Mouse (Mus musculus): ENCODE data around the gene Pitpnc1. TPM values are rescaled to one million over a fixed set of nuclear protein-coding genes. Genes with fewer than 3 reads are reported as not detected.
A peak's percentile ranks its signal among the peaks of the same experiment; 100 is the strongest.

Gene Pitpnc1
- polyA plus RNA-seq, 2 experiments: 3.0 to 5.8 TPM

DNA sequence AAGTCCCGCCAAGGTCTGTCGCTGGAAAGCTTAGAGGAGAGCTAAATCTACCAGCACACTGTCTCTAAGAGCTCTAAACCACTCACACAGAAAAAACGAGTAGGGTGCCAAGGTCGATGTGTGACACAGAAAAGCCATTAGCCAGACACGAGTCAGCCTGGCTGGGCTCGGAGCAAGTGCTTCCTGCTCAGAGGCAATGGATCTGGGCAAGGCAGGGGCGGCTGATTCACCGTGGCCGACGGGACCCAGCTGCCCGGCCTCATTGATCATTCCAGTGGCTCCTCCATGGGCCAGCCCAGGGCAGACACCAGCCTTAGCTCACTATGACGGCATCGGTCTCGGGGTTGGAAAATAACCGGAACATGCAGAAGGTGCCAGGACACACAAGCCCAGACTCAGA lies 129.2 kb downstream of the Pitpnc1 start:
- TF ChIP-seq EP300 (IDR thresholded peaks at IDR 0.05; ENCODE audit: low read depth): no peak
- no peak for TF ChIP-seq CTCF (IDR thresholded peaks at IDR 0.05; ENCODE audit: low read depth)
- H3K4me2 ChIP-seq (ENCODE audit: low read depth): no peak overlapping the region
- no peaks in the 10 kb centered on the region for H3K36me3 ChIP-seq (replicated peaks; ENCODE audit: control insufficient read depth, insufficient read depth, low read depth)
- H3K9ac ChIP-seq (replicated peaks): no peak overlapping the region
- no peak overlapping the region for H3K27ac ChIP-seq
- no peak overlapping the region for H3K4me3 ChIP-seq (ENCODE audit: insufficient read depth in 1 of 2, low read depth in 2 of 2, low read length in 2 of 2)
- ATAC-seq (ENCODE audit: insufficient read depth) (no peak), DNase-seq (ENCODE audit: low read depth in 3 of 3, low spot score in 3 of 3) (no peak)
- 57% methylated on average over 15 of the region's 15 CpGs for WGBS (ENCODE audit: insufficient replicate concordance)
- no peaks in the 10 kb centered on the region for H3K9me3 ChIP-seq (ENCODE audit: control insufficient read depth, low read length)
- no peaks in the 10 kb centered on the region for H3K27me3 ChIP-seq (ENCODE audit: control insufficient read depth, insufficient read depth, low read length)
- peaks cover 8 to 24% of the 10 kb centered on the region in 2 experiments for H3K4me1 ChIP-seq (replicated peaks; ENCODE audit: control insufficient read depth in 2 of 2, insufficient read depth in 2 of 2, low read length in 1 of 2)

DNA sequence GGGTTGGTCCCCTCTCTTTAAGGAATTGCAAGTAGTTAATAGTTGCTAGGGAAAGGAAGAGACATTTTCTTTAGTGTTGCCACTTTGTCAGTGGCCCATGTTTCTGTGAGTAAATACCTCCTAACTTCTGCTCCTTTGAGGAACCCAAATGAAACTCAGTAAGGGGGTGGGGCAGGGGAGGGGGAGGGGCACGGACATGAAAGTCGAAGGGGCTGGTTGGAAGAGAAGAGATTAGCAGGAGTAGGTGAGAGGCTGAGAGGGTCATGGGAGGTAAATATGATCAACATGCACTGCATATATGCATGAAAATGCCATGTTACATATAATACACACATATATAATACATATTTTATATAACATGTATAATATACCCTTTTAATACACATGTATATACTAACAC lies 129.7 kb downstream of the Pitpnc1 start:
- ATAC-seq (ENCODE audit: insufficient read depth) (no peak), DNase-seq (ENCODE audit: low read depth in 3 of 3, low spot score in 3 of 3) (no peak)
- Histone ChIP-seq H3K4me1 (replicated peaks; ENCODE audit: control insufficient read depth in 2 of 2, insufficient read depth in 2 of 2, low read length in 1 of 2) (peaks cover 8 to 24% of the 10 kb centered on the region in 2 experiments), H3K36me3 (replicated peaks; ENCODE audit: control insufficient read depth, insufficient read depth, low read depth) (no peaks in the 10 kb centered on the region), H3K4me2 (ENCODE audit: low read depth) (no peak overlapping the region), H3K9me3 (ENCODE audit: control insufficient read depth, low read length) (no peaks in the 10 kb centered on the region), H3K4me3 (ENCODE audit: insufficient read depth in 1 of 2, low read depth in 2 of 2, low read length in 2 of 2) (no peak overlapping the region), H3K27me3 (ENCODE audit: control insufficient read depth, insufficient read depth, low read length) (no peaks in the 10 kb centered on the region), H3K27ac (no peak overlapping the region), H3K9ac (replicated peaks) (no peak overlapping the region)
- WGBS (ENCODE audit: insufficient replicate concordance): 2% methylated on average over 2 of the region's 2 CpGs
- TF ChIP-seq CTCF (IDR thresholded peaks at IDR 0.05; ENCODE audit: low read depth) (no peak), EP300 (IDR thresholded peaks at IDR 0.05; ENCODE audit: low read depth) (no peak)

DNA sequence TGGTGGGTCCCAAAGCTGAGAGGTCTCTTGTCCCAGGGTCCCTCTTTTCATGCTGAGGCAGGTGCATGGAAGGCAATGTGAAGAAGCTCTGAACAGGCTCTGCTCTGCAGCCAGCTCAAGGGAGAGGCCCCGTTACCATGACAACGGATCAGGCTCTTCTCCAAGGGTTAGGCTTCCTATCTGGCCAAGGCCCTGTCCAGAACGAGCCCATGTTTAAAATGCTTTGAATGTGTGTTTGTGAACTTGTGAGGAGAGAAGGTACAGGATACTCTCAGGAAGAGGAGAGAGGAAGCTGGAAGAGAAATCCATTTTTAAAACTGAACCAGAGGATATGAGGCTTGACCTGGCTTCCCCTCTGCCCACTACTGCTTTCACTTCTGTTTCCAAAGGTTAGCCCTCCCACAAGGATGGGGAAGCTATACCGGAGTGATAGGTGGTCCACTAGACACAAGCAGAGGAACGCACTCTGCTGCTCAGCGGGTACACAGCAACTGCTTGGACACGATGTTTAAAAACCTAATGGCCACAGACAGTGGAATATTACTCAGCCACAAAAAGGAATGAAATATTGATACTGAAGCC lies 131.2 kb downstream of the Pitpnc1 start:
- H3K4me1 ChIP-seq (replicated peaks; ENCODE audit: control insufficient read depth in 2 of 2, insufficient read depth in 2 of 2, low read length in 1 of 2): peaks cover 8 to 24% of the 10 kb centered on the region in 2 experiments
- H3K36me3 ChIP-seq (replicated peaks; ENCODE audit: control insufficient read depth, insufficient read depth, low read depth): no peaks in the 10 kb centered on the region
- no peak for ATAC-seq (ENCODE audit: insufficient read depth)
- TF ChIP-seq CTCF (IDR thresholded peaks at IDR 0.05; ENCODE audit: low read depth) (no peak), EP300 (IDR thresholded peaks at IDR 0.05; ENCODE audit: low read depth) (no peak)
- H3K27me3 ChIP-seq (ENCODE audit: control insufficient read depth, insufficient read depth, low read length): no peaks in the 10 kb centered on the region
- H3K4me3 ChIP-seq (ENCODE audit: insufficient read depth in 1 of 2, low read depth in 2 of 2, low read length in 2 of 2): no peak overlapping the region
- no peak overlapping the region for H3K4me2 ChIP-seq (ENCODE audit: low read depth)
- no peak overlapping the region for H3K9ac ChIP-seq (replicated peaks)
- DNase-seq (ENCODE audit: low read depth in 3 of 3, low spot score in 3 of 3): no peak
- WGBS (ENCODE audit: insufficient replicate concordance): 62% methylated on average over 7 of the region's 7 CpGs
- no peak overlapping the region for H3K27ac ChIP-seq
- H3K9me3 ChIP-seq (ENCODE audit: control insufficient read depth, low read length): no peaks in the 10 kb centered on the region

DNA sequence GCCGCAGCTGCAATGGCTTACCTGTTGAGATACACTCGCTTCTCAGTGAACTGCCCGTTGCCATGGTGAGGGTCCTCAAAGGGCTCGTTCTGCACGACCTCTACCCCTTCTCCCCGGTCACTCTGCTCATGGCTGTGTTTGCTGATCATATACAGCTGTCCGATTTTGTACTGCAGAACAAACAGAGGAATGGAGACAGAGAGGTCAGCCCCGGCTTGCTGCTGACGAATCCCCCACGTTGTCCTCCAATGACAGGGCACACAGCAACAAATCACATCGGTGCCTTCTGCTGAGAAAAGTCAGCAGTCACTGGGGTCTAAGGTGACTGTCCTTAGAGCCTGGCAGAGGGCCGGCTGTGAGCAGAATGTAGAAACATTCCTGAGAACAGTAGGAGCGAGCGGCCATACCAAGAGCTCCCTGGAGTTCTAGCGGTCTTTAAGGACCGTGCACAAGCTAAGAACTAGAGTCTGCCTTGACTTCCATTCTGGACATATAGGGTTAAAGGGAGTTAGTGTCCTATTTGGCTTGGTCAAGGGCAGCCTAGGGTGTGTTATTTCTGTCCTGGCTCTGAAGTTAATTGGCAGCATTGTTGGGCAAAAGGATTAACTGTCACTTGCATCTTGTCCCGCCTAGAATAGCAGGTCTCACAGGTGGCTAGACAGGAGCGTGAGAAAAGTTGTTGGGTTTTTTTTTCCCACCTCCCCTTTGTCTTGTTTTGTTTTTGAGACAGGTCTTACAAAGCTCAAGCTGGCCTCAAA lies 132.9 kb downstream of the Pitpnc1 start:
- Histone ChIP-seq H3K27ac (no peak overlapping the region), H3K4me1 (replicated peaks; ENCODE audit: control insufficient read depth in 2 of 2, insufficient read depth in 2 of 2, low read length in 1 of 2) (peaks cover 7 to 17% of the 10 kb centered on the region in 2 experiments), H3K4me2 (ENCODE audit: low read depth) (peak overlapping the region; percentile 20; the same call in 1 of the 2 replicates), H3K9ac (replicated peaks) (no peak overlapping the region), H3K27me3 (ENCODE audit: control insufficient read depth, insufficient read depth, low read length) (no peaks in the 10 kb centered on the region), H3K36me3 (replicated peaks; ENCODE audit: control insufficient read depth, insufficient read depth, low read depth) (no peaks in the 10 kb centered on the region), H3K9me3 (ENCODE audit: control insufficient read depth, low read length) (no peaks in the 10 kb centered on the region), H3K4me3 (ENCODE audit: insufficient read depth in 1 of 2, low read depth in 2 of 2, low read length in 2 of 2) (no peak overlapping the region; a peak in 1 of 4 replicates)
- TF ChIP-seq CTCF (IDR thresholded peaks at IDR 0.05; ENCODE audit: low read depth) (no peak), EP300 (IDR thresholded peaks at IDR 0.05; ENCODE audit: low read depth) (no peak)
- 72% methylated on average over 18 of the region's 18 CpGs for whole genome bisulfite sequencing (ENCODE audit: insufficient replicate concordance)
- 0 out of 2 replicates have a peak, but pooled peaks have one; percentile 36 for ATAC-seq (ENCODE audit: insufficient read depth)
- DNase-seq (ENCODE audit: low read depth in 3 of 3, low spot score in 3 of 3): no peak

DNA sequence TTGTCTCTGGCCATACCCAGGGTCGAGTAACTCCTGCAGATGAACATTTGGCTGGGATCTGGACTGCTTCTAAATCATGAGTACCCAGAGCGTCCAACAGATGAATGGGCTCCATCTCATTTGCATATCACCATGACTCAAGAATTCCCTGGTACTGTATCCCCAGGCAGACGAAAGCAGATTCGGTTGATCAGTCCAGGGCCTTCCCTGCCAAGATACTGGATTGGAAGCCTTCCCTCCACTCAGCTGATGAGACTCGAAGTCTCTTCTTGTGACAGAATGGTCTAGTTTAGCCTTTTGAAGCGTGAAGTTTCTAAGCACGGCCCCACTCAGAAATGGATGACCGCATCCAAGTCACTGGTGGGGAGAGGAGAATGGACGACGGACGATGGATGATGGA lies 134.7 kb downstream of the Pitpnc1 start:
- Histone ChIP-seq H3K9me3 (ENCODE audit: control insufficient read depth, low read length) (no peaks in the 10 kb centered on the region), H3K36me3 (replicated peaks; ENCODE audit: control insufficient read depth, insufficient read depth, low read depth) (no peaks in the 10 kb centered on the region), H3K9ac (replicated peaks) (no peak overlapping the region), H3K4me2 (ENCODE audit: low read depth) (no peak overlapping the region), H3K4me1 (replicated peaks; ENCODE audit: control insufficient read depth in 2 of 2, insufficient read depth in 2 of 2, low read length in 1 of 2) (peaks cover 0 to 7% of the 10 kb centered on the region in 2 experiments; a peak in 2 of 4 replicates), H3K27me3 (ENCODE audit: control insufficient read depth, insufficient read depth, low read length) (no peaks in the 10 kb centered on the region), H3K27ac (no peak overlapping the region), H3K4me3 (ENCODE audit: insufficient read depth in 1 of 2, low read depth in 2 of 2, low read length in 2 of 2) (no peak overlapping the region)
- 77% methylated on average over 11 of the region's 11 CpGs for WGBS (ENCODE audit: insufficient replicate concordance)
- ATAC-seq (ENCODE audit: insufficient read depth) (no peak), DNase-seq (ENCODE audit: low read depth in 3 of 3, low spot score in 3 of 3) (no peak)
- TF ChIP-seq CTCF (IDR thresholded peaks at IDR 0.05; ENCODE audit: low read depth) (no peak), EP300 (IDR thresholded peaks at IDR 0.05; ENCODE audit: low read depth) (no peak)
